Mouse (Mus musculus) left cerebral cortex, postnatal 36 days (tissue): ENCODE data around the gene Skp1a. TPM values are rescaled to one million over a fixed set of nuclear protein-coding genes. Genes with fewer than 3 reads are reported as not detected.

Source experiments
- total RNA-seq, 2 experiments: library from RNA; stranded (reverse); gene quantifications; 2 replicates each; pipeline ENCODE4 v1.2.3; 2021

The Skp1a gene
- total RNA-seq, 2 experiments from 2014 or later, result 453 to 466 TPM

Other genes with a start within 250 kb of the Skp1a start
- gene Ube2b, start 231.2 kb upstream of the Skp1a start, total RNA-seq, result 100 to 1,000 TPM; 172 to 199 TPM
- 10 to 100 TPM; 15.9 to 17.0 TPM for gene Cdkl3, start 227.8 kb upstream of the Skp1a start, total RNA-seq
- 100 to 1,000 TPM; 116 to 120 TPM for gene Ppp2ca, start 133.3 kb upstream of the Skp1a start, total RNA-seq
- gene Olfr1373, start 86.5 kb upstream of the Skp1a start, total RNA-seq, result not detected
- not detected for gene Olfr1371, start 18.0 kb upstream of the Skp1a start, total RNA-seq
- 1 to 10 TPM; 3.3 to 6.3 TPM for gene Tcf7, start 51.0 kb downstream of the Skp1a start, total RNA-seq
- gene Vdac1, start 128.9 kb downstream of the Skp1a start, total RNA-seq, result 100 to 1,000 TPM; 542 to 579 TPM
- gene 9530068E07Rik, start 164.4 kb downstream of the Skp1a start, total RNA-seq, result 10 to 100 TPM; 65.7 to 65.8 TPM